Mouse (Mus musculus) intestine, embryonic 14.5 days (tissue): ENCODE measurements around the gene Akap13. TPM values are rescaled to one million over a fixed set of nuclear protein-coding genes. Genes with fewer than 3 reads are reported as not detected.
"Not testable (repeated sequence)": the region's sequence is repeated elsewhere in the genome, so short reads cannot be mapped to it uniquely, and the experiment has no call there.

Source experiments
- ATAC-seq: fragments of 200-750 bp; cut with Nextera tagmentation; replicated peaks from 2 replicates; pipeline ENCODE4 v1.8.0; 2017; ENCODE audit warnings: low read depth, moderate number of reproducible peaks, moderate TSS enrichment, moderate library complexity; ENCODE audit not compliant: low FRiP score, low TSS enrichment
- DNase-seq: peaks from one replicate; pipeline ENCODE4 v3.0.0-alpha.2; 2018; ENCODE audit warnings: low spot score
- H3K27ac ChIP-seq: fragments of 300-500 bp; sonication (generic); 2 replicates; pipeline ENCODE4 v1.5.1; 2014; ENCODE audit warnings: low read depth, mild to moderate bottlenecking, control low read depth
- H3K27me3 ChIP-seq: fragments of 300-500 bp; sonication (generic); replicated peaks from 2 replicates; pipeline ENCODE4 v1.6.1; 2014; ENCODE audit warnings: low read length, control low read depth; ENCODE audit not compliant: control insufficient read depth, insufficient read depth
- H3K36me3 ChIP-seq: fragments of 300-500 bp; sonication (generic); 2 replicates; pipeline ENCODE4 v1.6.1; 2014; ENCODE audit warnings: low read length, control low read depth; ENCODE audit not compliant: control insufficient read depth, insufficient read depth
- H3K4me1 ChIP-seq: fragments of 300-500 bp; sonication (generic); replicated peaks from 2 replicates; pipeline ENCODE4 v1.6.1; 2014; ENCODE audit warnings: low read length, control low read depth, mixed read lengths; ENCODE audit not compliant: control insufficient read depth, insufficient read depth
- H3K4me2 ChIP-seq: fragments of 300-500 bp; sonication (generic); 2 replicates; pipeline ENCODE4 v1.6.1; 2014; ENCODE audit warnings: low read length
- H3K4me3 ChIP-seq: fragments of 300-500 bp; sonication (generic); 2 replicates; pipeline ENCODE4 v1.5.1; 2014; ENCODE audit warnings: low read depth, low read length, control low read depth, mixed read lengths
- H3K9ac ChIP-seq: fragments of 300-500 bp; sonication (generic); 2 replicates; pipeline ENCODE4 v1.6.1; 2014; ENCODE audit warnings: mild to moderate bottlenecking, low read length
- H3K9me3 ChIP-seq: fragments of 300-500 bp; sonication (generic); 2 replicates; pipeline ENCODE4 v1.6.1; 2016; ENCODE audit warnings: low read length, control low read depth; ENCODE audit not compliant: control insufficient read depth
- WGBS: fragments of 180-500 bp; shearing (Covaris S2); extraction: QIAGEN DNeasy Blood & Tissue Kit; methylation state at CpG from one replicate; pipeline ENCODE4 v1.1.7; 2014; 5-methylcytosine and 5-hydroxymethylcytosine counted together
- polyA plus RNA-seq: library from polyadenylated mRNA; unstranded; fragments of >200 nt; fragmentation: Nextera tagmentation; extraction: Ambion mirVana; gene quantifications from 2 replicates; pipeline ENCODE4 v1.2.1, GENCODE M21; 2014

Gene Akap13
- polyA plus RNA-seq, 1 experiment from 2014 or later, result 51.5 TPM

- H3K27ac ChIP-seq, ATAC-seq, H3K36me3 ChIP-seq, H3K4me2 ChIP-seq, H3K27me3 ChIP-seq, DNase-seq, H3K9ac ChIP-seq, H3K4me3 ChIP-seq, H3K9me3 ChIP-seq: not testable (repeated sequence)
- peaks cover 26% of the 10 kb centered on the region for H3K4me1 ChIP-seq
- WGBS, result 31% methylated on average over 3 of the region's 3 CpGs
Measured at GRCm38 (mm10) chr7:75788801-75789135, 333.4 kb downstream of the Akap13 start.

- 92% methylated on average over 6 of the region's 6 CpGs for WGBS
- no peaks in the 10 kb centered on the region for H3K9me3 ChIP-seq
Measured at GRCm38 (mm10) chr7:75789746-75790145, 334.4 kb downstream of the Akap13 start.

GRCm38 (mm10) chr7:75791092-75791837 lies 335.9 kb downstream of the Akap13 start:
- not testable (repeated sequence) for ATAC-seq, DNase-seq, H3K9ac ChIP-seq, H3K4me3 ChIP-seq, H3K27ac ChIP-seq, H3K36me3 ChIP-seq, H3K27me3 ChIP-seq, H3K4me2 ChIP-seq, H3K9me3 ChIP-seq
- peaks cover 29% of the 10 kb centered on the region for H3K4me1 ChIP-seq
- WGBS, result 39% methylated on average over 12 of the region's 13 CpGs

More at GRCm38 (mm10) chr7:75789746-75790145, 334.4 kb downstream of the Akap13 start:
- DNase-seq (no peak), ATAC-seq (no peak)
- Histone ChIP-seq H3K36me3 (no peaks in the 10 kb centered on the region), H3K9ac (no peak overlapping the region), H3K27me3 (no peaks in the 10 kb centered on the region), H3K4me1 (peaks cover 27% of the 10 kb centered on the region), H3K27ac (no peak overlapping the region), H3K4me2 (no peak overlapping the region), H3K4me3 (no peak overlapping the region)

GRCm38 (mm10) chr7:75793091-75793490 lies 337.8 kb downstream of the Akap13 start:
- H3K36me3 ChIP-seq, result no peaks in the 10 kb centered on the region
- ATAC-seq (no peak), DNase-seq (no peak)
- no peak overlapping the region for H3K9ac ChIP-seq
- H3K9me3 ChIP-seq, result no peaks in the 10 kb centered on the region
- no peak overlapping the region for H3K27ac ChIP-seq
- no peak overlapping the region for H3K4me2 ChIP-seq
- 60% methylated on average over 2 of the region's 2 CpGs for WGBS
- no peak overlapping the region for H3K4me3 ChIP-seq
- H3K27me3 ChIP-seq, result no peaks in the 10 kb centered on the region
- H3K4me1 ChIP-seq, result peaks cover 25% of the 10 kb centered on the region

- no peak overlapping the region for H3K4me3 ChIP-seq
- no peak overlapping the region for H3K4me2 ChIP-seq
- no peaks in the 10 kb centered on the region for H3K9me3 ChIP-seq
- WGBS, result 35% methylated on average over 3 of the region's 3 CpGs
- DNase-seq (no peak), ATAC-seq (no peak)
- no peaks in the 10 kb centered on the region for H3K27me3 ChIP-seq
- H3K27ac ChIP-seq, result no peak overlapping the region
- H3K9ac ChIP-seq, result no peak overlapping the region
- peaks cover 24% of the 10 kb centered on the region for H3K4me1 ChIP-seq
- H3K36me3 ChIP-seq, result no peaks in the 10 kb centered on the region
Measured at GRCm38 (mm10) chr7:75793654-75794335, 338.5 kb downstream of the Akap13 start.

- Histone ChIP-seq H3K27me3 (no peaks in the 10 kb centered on the region), H3K4me2 (no peak overlapping the region)
Measured at GRCm38 (mm10) chr7:75795106-75795505, 339.8 kb downstream of the Akap13 start.

GRCm38 (mm10) chr7:75796474-75796873 lies 341.1 kb downstream of the Akap13 start:
- 0 out of 2 replicates have a peak, but pooled peaks cover 2% of the 10 kb centered on the region for H3K9me3 ChIP-seq
- peak; percentile 37; the same call in 1 of the 2 replicates for ATAC-seq
- no peak for DNase-seq
- WGBS, result 7% methylated on average over 9 of the region's 9 CpGs
- no peak overlapping the region for H3K9ac ChIP-seq
- peaks cover 14% of the 10 kb centered on the region; the same call in 1 of the 2 replicates for H3K4me1 ChIP-seq
- no peak overlapping the region for H3K4me3 ChIP-seq
- no peak overlapping the region for H3K27ac ChIP-seq
- no peak overlapping the region for H3K4me2 ChIP-seq
- H3K36me3 ChIP-seq, result no peaks in the 10 kb centered on the region
- no peaks in the 10 kb centered on the region for H3K27me3 ChIP-seq

More at GRCm38 (mm10) chr7:75795106-75795505, 339.8 kb downstream of the Akap13 start:
- Histone ChIP-seq H3K9me3 (0 out of 2 replicates have a peak, but pooled peaks cover 2% of the 10 kb centered on the region), H3K27ac (no peak overlapping the region), H3K4me1 (peaks cover 24% of the 10 kb centered on the region), H3K36me3 (no peaks in the 10 kb centered on the region), H3K9ac (no peak overlapping the region), H3K4me3 (no peak overlapping the region)
- ATAC-seq (no peak), DNase-seq (no peak)
- WGBS, result 81% methylated on average over 8 of the region's 8 CpGs

GRCm38 (mm10) chr7:75800530-75800929 lies 345.2 kb downstream of the Akap13 start:
- Histone ChIP-seq H3K27me3 (no peaks in the 10 kb centered on the region), H3K27ac (no peak overlapping the region), H3K9me3 (0 out of 2 replicates have a peak, but pooled peaks cover 2% of the 10 kb centered on the region), H3K9ac (no peak overlapping the region), H3K36me3 (no peaks in the 10 kb centered on the region), H3K4me1 (peaks cover 8% of the 10 kb centered on the region; the same call in 1 of the 2 replicates), H3K4me3 (no peak overlapping the region), H3K4me2 (no peak overlapping the region)
- DNase-seq, result no peak
- no peak for ATAC-seq
- WGBS, result 63% methylated on average over 4 of the region's 4 CpGs
